Mouse (Mus musculus) bone marrow macrophage, adult 2 months (primary cell): ENCODE data around the gene Zic3. TPM values are rescaled to one million over a fixed set of nuclear protein-coding genes. Genes with fewer than 3 reads are reported as not detected.

Source experiments
- H3K27ac ChIP-seq: 2 replicates; pipeline ENCODE4 v1.5.1; 2012; ENCODE audit warnings: low read depth, low read length; ENCODE audit not compliant: insufficient read depth
- H3K4me1 ChIP-seq: 2 replicates; pipeline ENCODE4 v1.6.1; 2012; ENCODE audit warnings: low read length; ENCODE audit not compliant: control insufficient read depth, insufficient read depth
- H3K4me3 ChIP-seq: 2 replicates; pipeline ENCODE4 v1.5.1; 2012; ENCODE audit warnings: mild to moderate bottlenecking, low read length, moderate library complexity; ENCODE audit not compliant: insufficient read depth
- CTCF ChIP-seq: IDR thresholded peaks from 2 replicates; pipeline ENCODE4 v1.5.1; 2012; ENCODE audit warnings: low read depth, mild to moderate bottlenecking, low read length, moderate library complexity
- POLR2A ChIP-seq: IDR thresholded peaks from 2 replicates; pipeline ENCODE4 v1.6.1; 2012; ENCODE audit warnings: mild to moderate bottlenecking, low read depth, low read length, borderline replicate concordance
- polyA plus RNA-seq: library from polyadenylated mRNA; stranded (reverse); fragments of >200 nt; gene quantifications from 2 replicates; pipeline ENCODE4 v1.2.4, GENCODE M21; 2012; ENCODE audit not compliant: missing spikeins, insufficient read depth, insufficient read length

Gene Zic3
- polyA plus RNA-seq: not detected in 2 replicates

GRCm38 (mm10) chrX:58022400-58022799, at the start of gene Zic3:
Gene Zic3 (plus strand): TSS chrX:58022700.
- no peak within 1 kb of the TSS for H3K4me3 ChIP-seq
- H3K4me1 ChIP-seq: no peaks in the 10 kb centered on the region
- no peak within 1 kb of the TSS for H3K27ac ChIP-seq
- TF ChIP-seq CTCF (no peak), POLR2A (no peak)

GRCm38 (mm10) chrX:57982351-57982750, 40.1 kb upstream of the Zic3 start:
- Histone ChIP-seq H3K4me3 (no peak overlapping the region), H3K27ac (no peak overlapping the region), H3K4me1 (no peaks in the 10 kb centered on the region)
- TF ChIP-seq CTCF (no peak), POLR2A (no peak)

- no peak overlapping the region for H3K27ac ChIP-seq
- no peak for TF ChIP-seq POLR2A
- no peak for TF ChIP-seq CTCF
- no peak overlapping the region for H3K4me3 ChIP-seq
- H3K4me1 ChIP-seq: no peaks in the 10 kb centered on the region
Measured at GRCm38 (mm10) chrX:57987455-57988109, 34.9 kb upstream of the Zic3 start.

GRCm38 (mm10) chrX:58013391-58013790, 9.1 kb upstream of the Zic3 start:
- Histone ChIP-seq H3K4me1 (no peaks in the 10 kb centered on the region), H3K27ac (no peak overlapping the region), H3K4me3 (no peak overlapping the region)
- TF ChIP-seq POLR2A (no peak), CTCF (no peak)

GRCm38 (mm10) chrX:58014093-58014492, 8.4 kb upstream of the Zic3 start:
- H3K4me3 ChIP-seq: no peak overlapping the region
- TF ChIP-seq CTCF (no peak), POLR2A (no peak)
- no peak overlapping the region for H3K27ac ChIP-seq
- H3K4me1 ChIP-seq: no peaks in the 10 kb centered on the region

- TF ChIP-seq CTCF (no peak), POLR2A (no peak)
- no peaks in the 10 kb centered on the region for H3K4me1 ChIP-seq
- no peak overlapping the region for H3K4me3 ChIP-seq
- H3K27ac ChIP-seq: no peak overlapping the region
Measured at GRCm38 (mm10) chrX:58014761-58015160, 7.7 kb upstream of the Zic3 start.

- TF ChIP-seq CTCF (no peak), POLR2A (no peak)
- Histone ChIP-seq H3K4me3 (no peak overlapping the region), H3K27ac (no peak overlapping the region), H3K4me1 (no peaks in the 10 kb centered on the region)
Measured at GRCm38 (mm10) chrX:58015336-58015945, 7.1 kb upstream of the Zic3 start.

- no peaks in the 10 kb centered on the region for H3K4me1 ChIP-seq
- TF ChIP-seq POLR2A (no peak), CTCF (no peak)
- no peak overlapping the region for H3K4me3 ChIP-seq
- no peak overlapping the region for H3K27ac ChIP-seq
Measured at GRCm38 (mm10) chrX:58018720-58019119, 3.8 kb upstream of the Zic3 start.

GRCm38 (mm10) chrX:58019257-58019953, 3.1 kb upstream of the Zic3 start:
- TF ChIP-seq POLR2A (no peak), CTCF (no peak)
- Histone ChIP-seq H3K4me1 (no peaks in the 10 kb centered on the region), H3K4me3 (no peak overlapping the region), H3K27ac (no peak overlapping the region)

- Histone ChIP-seq H3K27ac (no peak overlapping the region), H3K4me3 (no peak overlapping the region), H3K4me1 (no peaks in the 10 kb centered on the region)
- TF ChIP-seq CTCF (no peak), POLR2A (no peak)
Measured at GRCm38 (mm10) chrX:58027631-58028030, 5.1 kb downstream of the Zic3 start.
